Mouse (Mus musculus) CH12.LX (cell line): ENCODE measurements around the gene Arl8a.

Experiments used
- CHD2 ChIP-seq: IDR thresholded peaks from 2 replicates; pipeline ENCODE4 v1.6.1; 2011; ENCODE audit warnings: low read length, improper control_type of control experiment
- CTCF ChIP-seq, 2 experiments: IDR thresholded peaks in 1 of 2; conservative IDR thresholded peaks in 1 of 2; 2 replicates each; pipeline ENCODE4 v1.5.1; 2011 to 2012; ENCODE audit warnings: low read depth in 2 of 2, low read length in 2 of 2, improper control_type of control experiment in 1 of 2, inconsistent platforms in 1 of 2, mild to moderate bottlenecking in 1 of 2, moderate library complexity in 1 of 2
- MAFK ChIP-seq: IDR thresholded peaks from 2 replicates; pipeline ENCODE4 v1.6.1; 2011; ENCODE audit warnings: low read length, improper control_type of control experiment; ENCODE audit not compliant: insufficient replicate concordance
- MXI1 ChIP-seq: IDR thresholded peaks from 2 replicates; pipeline ENCODE4 v1.6.1; 2011; ENCODE audit warnings: mild to moderate bottlenecking, low read depth, low read length, improper control_type of control experiment
- POLR2AphosphoS2 ChIP-seq: IDR thresholded peaks from 2 replicates; pipeline ENCODE4 v1.6.1; 2011; ENCODE audit warnings: low read depth, low read length, improper control_type of control experiment
- RCOR1 ChIP-seq: conservative IDR thresholded peaks from 2 replicates; pipeline ENCODE4 v1.6.1; 2012; ENCODE audit warnings: low read depth, mild to moderate bottlenecking, inconsistent platforms, low read length, improper control_type of control experiment

DNA sequence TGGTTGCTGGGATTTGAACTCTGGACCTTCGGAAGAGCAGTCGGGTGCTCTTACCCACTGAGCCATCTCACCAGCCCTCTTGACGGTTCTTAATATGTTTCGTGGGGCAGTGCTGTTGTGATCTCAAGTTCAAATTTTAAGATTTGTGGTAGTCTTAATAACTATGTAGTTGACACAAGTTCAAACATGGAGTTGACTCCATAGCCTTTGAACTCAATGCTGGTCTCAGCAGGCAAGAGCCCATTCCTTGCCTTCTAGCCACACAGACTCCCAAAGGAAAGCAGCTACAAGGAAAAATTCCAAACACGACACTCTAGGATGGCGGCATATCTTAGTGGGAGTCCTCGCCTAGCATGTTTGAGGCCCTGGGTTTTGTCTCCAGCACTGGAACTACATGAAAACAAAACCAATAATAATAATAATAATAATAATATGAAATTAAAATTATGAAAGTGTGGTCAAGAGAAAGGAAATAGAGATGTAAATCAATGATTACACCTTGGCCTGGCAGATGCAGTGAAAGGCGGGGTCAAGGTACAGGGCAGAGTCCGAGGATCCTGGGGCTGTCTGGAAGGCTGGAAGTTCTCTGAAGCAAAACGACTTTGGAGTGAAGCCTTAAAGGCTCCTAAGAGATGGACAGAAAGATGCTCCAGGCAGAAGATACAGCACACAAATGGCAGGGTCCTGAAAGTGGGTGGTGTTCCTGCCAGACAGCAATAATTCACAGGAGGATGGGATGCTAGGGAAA lies 22.0 kb downstream of the Arl8a start:
- no peak for TF ChIP-seq MAFK
- TF ChIP-seq RCOR1 = no peak
- TF ChIP-seq MXI1 = no peak
- no peak for TF ChIP-seq CHD2
- no peak for TF ChIP-seq CTCF (conservative IDR thresholded peaks at IDR 0.05 in 1 of 2, IDR thresholded peaks at IDR 0.05 in 1 of 2; ENCODE audit: low read depth in 2 of 2, low read length in 2 of 2)
- TF ChIP-seq POLR2AphosphoS2 = no peak
